ENCODE assay signal across 8 mouse cellular contexts in genomic region chr2:34771368-34772226, GRCm38 (mm10). TPM values are rescaled to one million over a fixed set of nuclear protein-coding genes. Genes with fewer than 3 reads are reported as not detected.
DNase-seq lines count a peak whose midpoint lies in the region; ATAC-seq lines count a peak whose summit lies in the region.

Gene Hspa5 (plus strand): TSS chr2:34771970.

- H3K27me3 ChIP-seq in lung, embryonic 16.5 days (ENCODE audit: control insufficient read depth, insufficient read depth, low read depth, low read length): no peaks in the 10 kb centered on the region

- peaks cover 40% of the 10 kb centered on the region for H3K4me1 ChIP-seq in lung, embryonic 16.5 days (replicated peaks; ENCODE audit: control insufficient read depth, insufficient read depth, low read length)

- peak within 1 kb of the TSS; percentile 84 for H3K4me2 ChIP-seq in lung, embryonic 16.5 days (ENCODE audit: low read depth, low read length)

- peak within 1 kb of the TSS; percentile 93 for H3K27ac ChIP-seq in lung, embryonic 16.5 days (ENCODE audit: low read length)

- H3K9me3 ChIP-seq in lung, embryonic 16.5 days (ENCODE audit: control insufficient read depth, low read length): no peaks in the 10 kb centered on the region

- ATAC-seq in hematopoietic stem cell, adult 5-6 weeks (replicated peaks in 1 of 2; ENCODE audit: insufficient read depth in 1 of 2, low FRiP score in 2 of 2, low TSS enrichment in 1 of 2, low read depth in 1 of 2, poor library complexity in 2 of 2, severe bottlenecking in 2 of 2): peak; percentile 95 to 97
- ATAC-seq in lung, embryonic 16.5 days (ENCODE audit: low read depth): peak; percentile 99

- H3K36me3 ChIP-seq in lung, embryonic 16.5 days (ENCODE audit: control insufficient read depth, insufficient read depth, low read length): peaks cover 33% of the 10 kb centered on the region

- peak; percentile 100 for DNase-seq in MEL-GATA-1-ER (ENCODE audit: extremely low read depth, low read depth)
- DNase-seq in cerebellum, adult 8-10 months: peak; percentile 98
- peak; percentile 100 for DNase-seq in forelimb bud, embryonic 11.5 days (ENCODE audit: low read depth, low spot score)
- DNase-seq in layer of hippocampus, adult 9-10 months (ENCODE audit: low spot score): peak; percentile 99
- peak; percentile 95 for DNase-seq in ovary, postnatal 10 days (ENCODE audit: low spot score)
- peak; percentile 96 to 99 for DNase-seq in thymus, postnatal 10 days (ENCODE audit: low spot score in 2 of 2)

- peak within 1 kb of the TSS; percentile 98 for H3K9ac ChIP-seq in lung, embryonic 16.5 days (ENCODE audit: low read length)

- WGBS in lung, embryonic 16.5 days: under 1% methylated on average over 59 of the region's 60 CpGs

- H3K4me3 ChIP-seq in lung, embryonic 16.5 days (ENCODE audit: low read length): peak within 1 kb of the TSS; percentile 96

RNA-seq across cellular contexts. Expression of gene Hspa5, which starts in this region (rescaled TPM):
- total RNA-seq in hematopoietic stem cell, adult 5-6 weeks (2017): 812 and 949 TPM in 2 replicates
- polyA plus RNA-seq in lung, embryonic 16.5 days (2015; fragmentation: Nextera tagmentation; extraction: Ambion mirVana): 940 and 945 TPM in 2 replicates

Comparison
In these comparisons a context has a peak if more than half of its experiments do, and no peak if none do; other contexts are left out.
1. Peak in every context shown above with its lines: DNase-seq, ATAC-seq, H3K4me3 ChIP-seq and H3K27ac ChIP-seq.